Mouse (Mus musculus) frontal cortex, adult (tissue): ENCODE measurements around the gene Dek.

Experiments
- ATAC-seq: cut with Nextera tagmentation; 2 replicates; pipeline ENCODE4 v1.9.2; 2017; ENCODE audit warnings: mild to moderate bottlenecking, moderate library complexity, mixed read lengths; ENCODE audit not compliant: low TSS enrichment

Gene Dek

GRCm38 (mm10) chr13:47111185-47111584, 5.2 kb upstream of the Dek start:
- no peak for ATAC-seq

- no peak for ATAC-seq
These were observed 3.2 kb upstream of the Dek start for GRCm38 (mm10) chr13:47109239-47109638.

- peak; percentile 13; the same call in 1 of the 2 replicates for ATAC-seq
These were observed 533 bp upstream of the Dek start for GRCm38 (mm10) chr13:47106580-47106888.

- ATAC-seq, result peak; percentile 21; the same call in 1 of the 2 replicates
These were observed 1.0 kb downstream of the Dek start for GRCm38 (mm10) chr13:47104856-47105541.

- ATAC-seq, result no peak
These were observed 1.9 kb downstream of the Dek start for GRCm38 (mm10) chr13:47104146-47104545.

- no peak for ATAC-seq
These were observed 5.4 kb downstream of the Dek start for GRCm38 (mm10) chr13:47100587-47100986.

- no peak for ATAC-seq
These were observed 6.7 kb downstream of the Dek start for GRCm38 (mm10) chr13:47099265-47099664.

- no peak for ATAC-seq
These were observed 9.4 kb downstream of the Dek start for GRCm38 (mm10) chr13:47096591-47096990.

GRCm38 (mm10) chr13:47093791-47094190, 12.2 kb downstream of the Dek start:
- no peak for ATAC-seq

GRCm38 (mm10) chr13:47089271-47089670, 16.7 kb downstream of the Dek start:
- no peak for ATAC-seq

- ATAC-seq, result peak; percentile 81; the same call in 1 of the 2 replicates
These were observed 17.6 kb downstream of the Dek start for GRCm38 (mm10) chr13:47088433-47088832.

GRCm38 (mm10) chr13:47080905-47081505, 25.0 kb downstream of the Dek start:
- ATAC-seq, result no peak

- peak; percentile 47; the same call in 1 of the 2 replicates for ATAC-seq
These were observed 27.2 kb downstream of the Dek start for GRCm38 (mm10) chr13:47078799-47079198.

- ATAC-seq, result no peak
These were observed 28.6 kb downstream of the Dek start for GRCm38 (mm10) chr13:47077367-47077766.

GRCm38 (mm10) chr13:47076156-47076555, 29.8 kb downstream of the Dek start:
- no peak for ATAC-seq

- no peak for ATAC-seq
These were observed 33.5 kb downstream of the Dek start for GRCm38 (mm10) chr13:47072484-47072883.

GRCm38 (mm10) chr13:47071871-47072270, 34.1 kb downstream of the Dek start:
- ATAC-seq, result no peak

GRCm38 (mm10) chr13:47070329-47071080, 35.5 kb downstream of the Dek start:
- ATAC-seq, result no peak

- ATAC-seq, result no peak
These were observed 39.0 kb downstream of the Dek start for GRCm38 (mm10) chr13:47067001-47067400.

GRCm38 (mm10) chr13:47066516-47066915, 39.5 kb downstream of the Dek start:
- ATAC-seq, result no peak

GRCm38 (mm10) chr13:47063985-47064760, 41.8 kb downstream of the Dek start:
- no peak for ATAC-seq

GRCm38 (mm10) chr13:47062756-47063155, 43.2 kb downstream of the Dek start:
- ATAC-seq, result no peak
